Mouse (Mus musculus) olfactory bulb, adult 2 months (tissue): ENCODE measurements around the gene Rpl39. TPM values are rescaled to one million over a fixed set of nuclear protein-coding genes. Genes with fewer than 3 reads are reported as not detected.
"Not testable (repeated sequence)": the region's sequence is repeated elsewhere in the genome, so short reads cannot be mapped to it uniquely, and the experiment has no call there.

Source experiments
- H3K27ac ChIP-seq: fragments of 200-500 bp; 2 replicates; pipeline ENCODE4 v1.5.1; 2012; ENCODE audit warnings: low read depth, low read length; ENCODE audit not compliant: insufficient read depth
- H3K4me1 ChIP-seq: fragments of 200-500 bp; 2 replicates; pipeline ENCODE4 v1.6.1; 2012; ENCODE audit warnings: low read length; ENCODE audit not compliant: control insufficient read depth, insufficient read depth
- H3K4me3 ChIP-seq: fragments of 200-500 bp; 2 replicates; pipeline ENCODE4 v1.5.1; 2012; ENCODE audit warnings: mild to moderate bottlenecking, low read depth, low read length, moderate library complexity; ENCODE audit not compliant: insufficient read depth
- CTCF ChIP-seq: fragments of 200-500 bp; IDR thresholded peaks from 2 replicates; pipeline ENCODE4 v1.5.1; 2012; ENCODE audit warnings: low read depth, mild to moderate bottlenecking, low read length, moderate library complexity; ENCODE audit not compliant: insufficient read depth
- POLR2A ChIP-seq: fragments of 200-500 bp; IDR thresholded peaks from 2 replicates; pipeline ENCODE4 v1.6.1; 2012; ENCODE audit warnings: mild to moderate bottlenecking, low read depth, low read length, moderate library complexity; ENCODE audit not compliant: insufficient read depth
- WGBS: fragments of 180-500 bp; shearing (Covaris S2); methylation state at CpG from one replicate; pipeline ENCODE4 v1.1.7; 2018; 5-methylcytosine and 5-hydroxymethylcytosine counted together
- polyA plus RNA-seq: library from polyadenylated mRNA; stranded (reverse); fragments of >200 nt; gene quantifications from 2 replicates; pipeline ENCODE4 v1.2.4, GENCODE M21; 2012; ENCODE audit warnings: low replicate concordance; ENCODE audit not compliant: missing spikeins, insufficient read depth, insufficient read length

Rpl39 gene
- polyA plus RNA-seq, 1 experiment, result not detected

- Histone ChIP-seq H3K27ac (peak overlapping the region; percentile 90), H3K4me3 (peak overlapping the region; percentile 76), H3K4me1 (no peaks in the 10 kb centered on the region; the same call in 1 of the 2 replicates)
- TF ChIP-seq CTCF (no peak), POLR2A (no peak)
- 12% methylated on average over 27 of the region's 27 CpGs for WGBS
Measured at GRCm38 (mm10) chrX:37109526-37110192, 24.5 kb upstream of the Rpl39 start.

- no peak overlapping the region for H3K4me3 ChIP-seq
- TF ChIP-seq CTCF, result no peak
- no peak for TF ChIP-seq POLR2A
- H3K27ac ChIP-seq, result no peak overlapping the region
- no peaks in the 10 kb centered on the region for H3K4me1 ChIP-seq
- 77% methylated on average over 2 of the region's 2 CpGs for WGBS
Measured at GRCm38 (mm10) chrX:37103826-37104225, 18.6 kb upstream of the Rpl39 start.

GRCm38 (mm10) chrX:37098681-37099080 lies 13.5 kb upstream of the Rpl39 start:
- 86% methylated on average over 3 of the region's 3 CpGs for WGBS
- TF ChIP-seq POLR2A, result no peak
- TF ChIP-seq CTCF, result no peak
- Histone ChIP-seq H3K4me1 (no peaks in the 10 kb centered on the region), H3K4me3 (no peak overlapping the region), H3K27ac (no peak overlapping the region)

- Histone ChIP-seq H3K27ac (no peak overlapping the region), H3K4me1 (no peaks in the 10 kb centered on the region), H3K4me3 (no peak overlapping the region)
- no peak for TF ChIP-seq POLR2A
- TF ChIP-seq CTCF, result no peak
- WGBS, result 90% methylated on average over 11 of the region's 11 CpGs
Measured at GRCm38 (mm10) chrX:37095106-37095768, 10.0 kb upstream of the Rpl39 start.

- TF ChIP-seq POLR2A (no peak), CTCF (no peak)
- WGBS, result 63% methylated on average over 3 of the region's 3 CpGs
- H3K27ac ChIP-seq, result no peak overlapping the region
- H3K4me3 ChIP-seq, result no peak overlapping the region
- H3K4me1 ChIP-seq, result no peaks in the 10 kb centered on the region
Measured at GRCm38 (mm10) chrX:37091457-37091856, 6.3 kb upstream of the Rpl39 start.

- WGBS, result 92% methylated on average over 1 of the region's 1 CpGs
- TF ChIP-seq POLR2A (no peak), CTCF (no peak)
- no peaks in the 10 kb centered on the region for H3K4me1 ChIP-seq
- H3K4me3 ChIP-seq, result no peak overlapping the region
- no peak overlapping the region for H3K27ac ChIP-seq
Measured at GRCm38 (mm10) chrX:37088778-37089177, 3.6 kb upstream of the Rpl39 start.

GRCm38 (mm10) chrX:37085665-37086064 lies 463 bp upstream of the Rpl39 start:
- peak overlapping the region; percentile 84; the same call in 1 of the 2 replicates for H3K4me3 ChIP-seq
- 18% methylated on average over 9 of the region's 9 CpGs for WGBS
- H3K27ac ChIP-seq, result peak overlapping the region; percentile 99
- peaks cover 3% of the 10 kb centered on the region; the same call in 1 of the 2 replicates for H3K4me1 ChIP-seq
- TF ChIP-seq POLR2A, result no peak
- TF ChIP-seq CTCF, result no peak

GRCm38 (mm10) chrX:37084318-37084926 lies 780 bp downstream of the Rpl39 start:
- TF ChIP-seq POLR2A, result no peak
- TF ChIP-seq CTCF, result no peak
- H3K27ac ChIP-seq, result no peak overlapping the region; the same call in 1 of the 2 replicates
- WGBS, result 16% methylated on average over 19 of the region's 19 CpGs
- H3K4me1 ChIP-seq, result peaks cover 3% of the 10 kb centered on the region; the same call in 1 of the 2 replicates
- H3K4me3 ChIP-seq, result peak overlapping the region; percentile 84

- TF ChIP-seq CTCF, result no peak
- no peak for TF ChIP-seq POLR2A
- H3K4me1 ChIP-seq, result peaks cover 3% of the 10 kb centered on the region; the same call in 1 of the 2 replicates
- H3K4me3 ChIP-seq, result no peak overlapping the region
- 56% methylated on average over 6 of the region's 6 CpGs for WGBS
- no peak overlapping the region for H3K27ac ChIP-seq
Measured at GRCm38 (mm10) chrX:37081194-37081593, 4.0 kb downstream of the Rpl39 start.

GRCm38 (mm10) chrX:37080345-37080744 lies 4.9 kb downstream of the Rpl39 start:
- H3K27ac ChIP-seq, H3K4me3 ChIP-seq, H3K4me1 ChIP-seq: not testable (repeated sequence)
- 75% methylated on average over 4 of the region's 4 CpGs for WGBS
